Mouse (Mus musculus) limb, embryonic 14.5 days (tissue): ENCODE measurements at regions not wholly inside any gene's neighbourhood (a gene's known extent, or its start where the extent isn't known, plus 50 kb on each side); places are given as distances from the start of the nearest gene placed in this dataset.

Experiments used
- ATAC-seq: fragments of 200-750 bp; cut with Nextera tagmentation; 2 replicates; pipeline ENCODE4 v1.8.0; 2017; ENCODE audit warnings: low read depth, moderate number of reproducible peaks, moderate TSS enrichment; ENCODE audit not compliant: low FRiP score
- DNase-seq: peaks from one replicate; pipeline ENCODE4 v3.0.0-alpha.2; 2015; ENCODE audit warnings: low spot score
- H3K27ac ChIP-seq: fragments of 300-500 bp; sonication (generic); replicated peaks from 2 replicates; pipeline ENCODE4 v1.5.1; 2014; ENCODE audit warnings: low read depth, mild to moderate bottlenecking, low read length, moderate library complexity, mixed read lengths
- H3K27me3 ChIP-seq: fragments of 300-500 bp; sonication (generic); 2 replicates; pipeline ENCODE4 v1.6.1; 2014; ENCODE audit warnings: low read length, mixed read lengths; ENCODE audit not compliant: control insufficient read depth, insufficient read depth
- H3K36me3 ChIP-seq: fragments of 300-500 bp; sonication (generic); 2 replicates; pipeline ENCODE4 v1.6.1; 2014; ENCODE audit warnings: mild to moderate bottlenecking, low read length, moderate library complexity, mixed read lengths; ENCODE audit not compliant: control insufficient read depth, insufficient read depth
- H3K4me1 ChIP-seq: fragments of 300-500 bp; sonication (generic); 2 replicates; pipeline ENCODE4 v1.6.1; 2014; ENCODE audit warnings: antibody characterized with exemption, low read length, mixed read lengths; ENCODE audit not compliant: control insufficient read depth, insufficient read depth
- H3K4me2 ChIP-seq: fragments of 300-500 bp; sonication (generic); replicated peaks from 2 replicates; pipeline ENCODE4 v1.6.1; 2014; ENCODE audit warnings: low read depth, mild to moderate bottlenecking, low read length, moderate library complexity; ENCODE audit not compliant: severe bottlenecking
- H3K4me3 ChIP-seq: fragments of 300-500 bp; sonication (generic); replicated peaks from 2 replicates; pipeline ENCODE4 v1.5.1; 2014; ENCODE audit warnings: low read length
- H3K9ac ChIP-seq: fragments of 300-500 bp; sonication (generic); 2 replicates; pipeline ENCODE4 v1.6.1; 2014; ENCODE audit warnings: mild to moderate bottlenecking, low read depth, low read length, moderate library complexity; ENCODE audit not compliant: severe bottlenecking
- H3K9me3 ChIP-seq: fragments of 300-500 bp; sonication (generic); 2 replicates; pipeline ENCODE4 v1.6.1; 2016; ENCODE audit warnings: low read length; ENCODE audit not compliant: control insufficient read depth
- POLR2A ChIP-seq: fragments of 200-500 bp; IDR thresholded peaks from 2 replicates; pipeline ENCODE4 v1.8.0; 2012; ENCODE audit warnings: inconsistent platforms, mild to moderate bottlenecking, moderate library complexity, borderline replicate concordance; ENCODE audit not compliant: insufficient read depth, insufficient read length; ENCODE audit errors: extremely low read depth
- WGBS: fragments of 180-500 bp; shearing (Covaris S2); extraction: QIAGEN DNeasy Blood & Tissue Kit; methylation state at CpG from one replicate; pipeline ENCODE4 v1.1.7; 2014; 5-methylcytosine and 5-hydroxymethylcytosine counted together

DNA sequence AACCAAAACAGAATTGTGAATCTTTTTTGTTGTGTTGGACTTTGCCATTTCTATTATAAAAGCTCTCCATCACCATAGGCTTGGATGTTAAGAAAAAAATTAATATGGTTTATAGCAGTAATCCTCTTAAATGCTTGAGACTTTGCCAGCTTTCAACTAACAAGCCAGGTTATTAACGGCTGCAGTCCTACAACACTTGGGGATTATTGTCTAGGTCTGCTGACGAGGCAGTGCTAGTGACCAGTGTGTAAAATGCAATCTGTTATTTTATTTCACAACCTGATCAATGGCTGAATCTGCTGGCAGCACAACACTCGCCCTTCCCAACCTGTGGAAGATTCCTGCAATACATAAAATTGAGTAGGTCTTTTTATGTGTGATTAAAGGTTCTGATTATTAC is 549.9 kb upstream of the Klhl1 start:
- no peak overlapping the region for H3K9ac ChIP-seq
- DNase-seq: no peak
- no peak for ATAC-seq
- no peak overlapping the region for H3K4me3 ChIP-seq
- H3K9me3 ChIP-seq: no peaks in the 10 kb centered on the region
- WGBS: 23% methylated on average over 3 of the region's 3 CpGs
- no peak overlapping the region for H3K4me2 ChIP-seq
- no peak for TF ChIP-seq POLR2A
- no peak overlapping the region for H3K27ac ChIP-seq
- H3K4me1 ChIP-seq: no peaks in the 10 kb centered on the region
- no peaks in the 10 kb centered on the region for H3K27me3 ChIP-seq
- no peaks in the 10 kb centered on the region for H3K36me3 ChIP-seq

DNA sequence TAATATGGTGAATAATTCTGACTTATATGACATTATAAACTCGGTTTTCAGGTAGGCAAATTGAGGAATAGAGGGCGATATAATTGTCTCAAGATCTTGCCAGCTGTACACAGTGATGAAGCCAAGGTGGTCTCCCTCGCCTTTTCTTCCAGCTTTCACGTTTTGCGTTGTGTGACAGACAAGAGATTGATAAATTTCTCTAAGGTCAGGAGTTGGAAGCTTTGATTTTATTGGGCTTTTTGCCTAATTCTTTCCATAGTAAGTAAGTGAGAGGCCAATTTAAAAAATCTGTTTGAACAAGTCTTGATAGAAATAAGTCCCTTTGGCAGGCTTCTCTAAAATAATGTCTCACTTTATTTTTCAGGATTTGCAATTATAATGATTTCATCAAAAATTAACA is 549.4 kb upstream of the Klhl1 start:
- Histone ChIP-seq H3K27me3 (no peaks in the 10 kb centered on the region), H3K4me1 (no peaks in the 10 kb centered on the region), H3K4me3 (no peak overlapping the region), H3K36me3 (no peaks in the 10 kb centered on the region), H3K27ac (no peak overlapping the region), H3K9me3 (no peaks in the 10 kb centered on the region), H3K9ac (no peak overlapping the region), H3K4me2 (no peak overlapping the region)
- 51% methylated on average over 5 of the region's 5 CpGs for WGBS
- no peak for DNase-seq
- TF ChIP-seq POLR2A: no peak
- ATAC-seq: no peak

DNA sequence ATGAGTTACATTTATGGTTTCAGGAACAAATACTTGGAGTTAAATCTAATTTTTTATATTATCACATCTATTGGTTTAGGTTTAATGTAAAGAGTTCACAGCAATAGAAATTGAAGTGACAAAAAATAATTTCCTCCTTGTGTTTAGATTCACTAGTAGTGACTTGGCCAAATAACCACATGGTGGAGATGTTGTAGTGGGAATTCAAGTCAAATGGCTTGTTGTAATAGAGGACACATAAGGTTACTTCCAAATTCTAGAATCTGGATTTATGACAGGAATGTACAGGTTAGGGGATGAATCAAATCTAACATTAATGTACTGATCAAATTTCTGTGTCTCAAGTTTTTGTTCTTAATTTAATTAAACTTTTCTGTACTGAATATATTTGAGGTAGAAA is 526.4 kb upstream of the Klhl1 start:
- no peak overlapping the region for H3K9ac ChIP-seq
- ATAC-seq: no peak

DNA sequence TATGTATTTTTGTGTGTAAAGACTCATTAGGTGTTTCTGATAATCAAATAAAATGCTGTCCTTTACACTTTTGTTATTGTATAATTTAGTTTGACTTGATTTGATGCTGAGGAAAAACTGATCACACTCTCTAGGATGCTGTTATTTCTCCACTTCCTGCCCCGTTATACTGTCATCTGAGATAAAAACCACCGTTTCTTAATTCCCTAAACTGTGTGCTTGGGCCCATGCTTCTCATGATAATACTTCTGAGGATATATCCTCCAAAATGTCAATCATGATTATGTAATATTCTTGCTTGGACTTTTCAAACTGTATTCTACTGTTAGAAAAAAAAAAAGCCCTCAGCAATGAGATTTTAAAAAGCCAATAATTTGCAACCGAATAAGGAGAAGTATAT is 520.9 kb upstream of the Klhl1 start:
- no peaks in the 10 kb centered on the region for H3K9me3 ChIP-seq
- H3K9ac ChIP-seq: no peak overlapping the region
- TF ChIP-seq POLR2A: no peak
- H3K4me3 ChIP-seq: no peak overlapping the region
- H3K27ac ChIP-seq: no peak overlapping the region
- no peaks in the 10 kb centered on the region for H3K27me3 ChIP-seq
- ATAC-seq (no peak), DNase-seq (no peak)
- 79% methylated on average over 3 of the region's 3 CpGs for WGBS
- no peaks in the 10 kb centered on the region for H3K4me1 ChIP-seq
- no peaks in the 10 kb centered on the region for H3K36me3 ChIP-seq
- H3K4me2 ChIP-seq: no peak overlapping the region

More for the DNA sequence above, 526.4 kb upstream of the Klhl1 start:
- no peak overlapping the region for H3K4me3 ChIP-seq
- no peak overlapping the region for H3K27ac ChIP-seq
- no peak overlapping the region for H3K4me2 ChIP-seq
- no peaks in the 10 kb centered on the region for H3K36me3 ChIP-seq
- no peak for TF ChIP-seq POLR2A
- H3K4me1 ChIP-seq: no peaks in the 10 kb centered on the region
- no peak for DNase-seq
- no peaks in the 10 kb centered on the region for H3K9me3 ChIP-seq
- no peaks in the 10 kb centered on the region for H3K27me3 ChIP-seq

DNA sequence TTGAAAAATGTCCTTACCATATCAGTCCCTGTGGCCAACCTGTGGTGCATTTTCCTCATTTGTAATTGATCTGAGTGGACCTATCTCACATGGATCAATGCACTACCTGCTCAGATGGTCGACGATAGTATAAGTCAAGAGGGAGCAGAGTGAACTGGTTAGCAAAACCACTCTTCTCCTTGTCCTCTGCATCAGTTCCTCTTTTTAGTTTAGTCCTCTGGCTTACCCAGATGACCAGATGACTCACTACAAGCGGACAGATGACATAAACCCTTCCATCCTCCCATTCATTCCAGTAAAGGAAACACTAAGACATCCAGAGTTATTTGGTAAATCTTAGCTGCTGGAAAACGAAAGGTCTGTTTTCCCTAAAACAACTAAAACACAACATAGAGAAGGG is 509.6 kb upstream of the Klhl1 start:
- 81% methylated on average over 4 of the region's 4 CpGs for WGBS

DNA sequence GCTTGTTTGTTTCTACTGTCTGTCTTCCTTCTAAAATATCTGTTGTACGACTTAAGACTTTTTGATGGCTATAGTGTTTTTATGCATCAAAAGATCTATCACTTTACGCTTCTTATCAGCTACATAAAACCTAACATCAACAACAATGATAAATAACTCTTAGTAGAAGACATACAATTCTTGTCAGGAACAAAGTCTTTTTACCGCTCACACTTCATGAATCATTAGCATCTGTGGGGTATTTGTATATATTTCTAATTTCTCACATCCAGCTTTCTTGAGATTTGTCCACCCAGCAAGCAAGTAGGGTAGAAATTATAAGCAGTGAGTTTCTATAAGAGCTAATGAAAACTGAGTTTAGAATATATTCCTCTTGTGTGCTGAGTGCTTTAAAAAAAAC is 487.4 kb upstream of the Klhl1 start:
- no peaks in the 10 kb centered on the region for H3K36me3 ChIP-seq
- H3K27ac ChIP-seq: no peak overlapping the region
- DNase-seq: no peak
- H3K27me3 ChIP-seq: no peaks in the 10 kb centered on the region
- no peak for ATAC-seq
- H3K9me3 ChIP-seq: no peaks in the 10 kb centered on the region
- no peak for TF ChIP-seq POLR2A
- H3K4me1 ChIP-seq: no peaks in the 10 kb centered on the region
- no peak overlapping the region for H3K4me2 ChIP-seq
- H3K4me3 ChIP-seq: no peak overlapping the region
- 93% methylated on average over 3 of the region's 3 CpGs for WGBS
- no peak overlapping the region for H3K9ac ChIP-seq

More for the DNA sequence above, 509.6 kb upstream of the Klhl1 start:
- H3K4me1 ChIP-seq: no peaks in the 10 kb centered on the region
- no peaks in the 10 kb centered on the region for H3K36me3 ChIP-seq
- no peak overlapping the region for H3K4me3 ChIP-seq
- H3K9ac ChIP-seq: no peak overlapping the region
- no peak for ATAC-seq
- no peak for DNase-seq
- no peak for TF ChIP-seq POLR2A
- H3K9me3 ChIP-seq: no peaks in the 10 kb centered on the region
- no peak overlapping the region for H3K27ac ChIP-seq
- no peak overlapping the region for H3K4me2 ChIP-seq
- H3K27me3 ChIP-seq: no peaks in the 10 kb centered on the region
